Mouse (Mus musculus) kidney, adult 8-10 months (tissue): ENCODE data around the gene Adprhl1.
A peak's percentile ranks its signal among the peaks of the same experiment; 100 is the strongest.

Experiments used
- DNase-seq, 2 experiments: peaks; one replicate each; pipeline ENCODE4 v3.0.0; 2022

Adprhl1 gene

DNA sequence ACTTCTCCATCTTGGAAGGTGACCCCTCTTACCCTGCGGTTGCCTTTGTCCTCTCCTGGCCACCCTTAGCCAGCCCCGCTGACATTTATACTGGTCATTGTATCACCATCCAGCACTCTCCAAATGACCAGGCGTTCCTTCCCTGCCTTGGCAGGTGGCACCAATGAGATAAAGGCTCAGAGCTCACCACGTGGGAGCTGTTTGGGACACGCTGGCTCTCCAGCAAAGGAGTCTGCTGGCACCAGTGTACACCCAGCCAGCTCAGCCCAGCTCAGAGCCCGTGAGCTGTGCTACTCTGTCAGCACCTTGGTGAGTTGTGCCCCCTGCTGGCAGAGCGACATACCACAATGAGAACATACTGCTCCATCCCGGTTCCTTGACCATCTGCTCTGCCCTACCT is at the start of gene Adprhl1:
Gene Adprhl1 (minus strand): TSS at position 144 of the 400 bp plus-strand sequence.
- peak; percentile 37 to 72 for DNase-seq

DNA sequence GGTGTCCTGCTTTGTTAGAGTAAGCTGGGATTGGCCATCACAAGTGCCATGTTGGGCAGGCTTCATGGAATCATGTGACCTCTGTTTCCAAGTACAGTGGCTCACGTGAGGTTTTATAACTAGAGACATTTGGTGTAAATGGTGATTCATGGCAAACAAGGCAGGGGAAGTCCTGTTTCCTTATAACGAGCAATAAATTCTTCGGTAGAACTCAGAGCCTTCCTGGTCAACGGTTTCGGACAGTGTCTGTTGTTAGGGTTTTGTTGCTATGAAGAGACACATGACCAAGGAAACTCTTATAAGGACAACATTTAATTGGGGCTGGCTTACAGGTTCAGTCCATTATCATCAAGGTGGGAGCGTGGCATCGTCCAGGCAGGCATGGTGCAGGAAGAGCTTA is 47.1 kb upstream of the Adprhl1 start:
- DNase-seq = no peak

DNA sequence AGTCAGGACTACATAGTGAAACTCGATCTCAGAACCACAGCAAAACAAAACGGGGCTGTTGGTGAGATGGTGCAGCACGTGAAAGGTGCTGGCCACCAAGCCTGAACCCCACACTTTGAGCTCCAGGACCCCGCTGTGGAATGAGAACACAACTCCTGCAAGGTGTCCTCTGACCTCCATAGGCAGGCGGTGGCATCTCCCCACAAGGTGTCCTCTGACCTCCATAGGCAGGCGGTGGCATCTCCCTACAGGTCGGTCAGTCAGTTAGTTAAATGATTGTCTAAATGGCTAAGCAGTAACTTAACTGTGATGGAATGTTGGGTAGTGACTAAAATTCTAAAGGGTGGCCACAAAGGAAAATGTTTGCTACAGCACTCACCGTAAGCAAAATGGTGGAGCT is 45.6 kb upstream of the Adprhl1 start:
- peak; percentile 21 to 35 for DNase-seq

DNA sequence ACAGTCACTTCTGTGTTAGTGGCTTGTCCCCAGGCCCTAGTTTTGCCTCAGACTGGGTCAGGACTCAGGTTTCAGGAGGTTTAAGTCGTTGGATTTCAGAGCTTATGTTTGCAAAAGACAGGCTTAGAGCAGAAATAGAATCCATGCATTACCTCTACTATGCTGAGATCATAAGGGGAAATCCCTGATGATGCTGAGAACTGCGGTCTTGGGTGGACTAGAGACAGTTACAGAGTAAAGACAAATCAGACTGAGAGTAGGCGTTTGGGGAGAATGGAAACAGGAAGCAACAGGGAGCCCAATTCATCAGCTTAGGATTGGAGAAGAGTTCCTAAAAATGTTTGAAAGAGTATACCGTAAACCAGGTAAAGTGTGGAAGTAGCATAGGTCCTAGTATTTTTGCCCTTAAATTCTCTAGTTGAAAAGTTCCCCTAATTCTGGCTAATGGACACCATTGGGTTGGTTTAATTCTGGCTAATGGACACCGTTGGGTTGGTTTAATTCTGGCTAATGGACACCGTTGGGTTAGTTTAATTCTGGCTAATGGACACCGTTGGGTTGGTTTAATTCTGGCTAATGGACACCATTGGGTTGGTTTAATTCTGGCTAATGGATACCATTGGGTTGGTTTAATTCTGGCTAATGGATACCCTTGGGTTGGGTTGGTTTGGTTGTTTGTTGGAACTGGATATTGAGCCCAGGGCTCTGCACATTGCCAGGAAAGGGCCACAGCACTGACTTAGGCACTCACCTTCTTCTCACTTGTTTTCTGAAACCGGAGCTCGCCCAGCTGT is 39.9 kb upstream of the Adprhl1 start:
- peak; percentile 27 to 49 for DNase-seq

DNA sequence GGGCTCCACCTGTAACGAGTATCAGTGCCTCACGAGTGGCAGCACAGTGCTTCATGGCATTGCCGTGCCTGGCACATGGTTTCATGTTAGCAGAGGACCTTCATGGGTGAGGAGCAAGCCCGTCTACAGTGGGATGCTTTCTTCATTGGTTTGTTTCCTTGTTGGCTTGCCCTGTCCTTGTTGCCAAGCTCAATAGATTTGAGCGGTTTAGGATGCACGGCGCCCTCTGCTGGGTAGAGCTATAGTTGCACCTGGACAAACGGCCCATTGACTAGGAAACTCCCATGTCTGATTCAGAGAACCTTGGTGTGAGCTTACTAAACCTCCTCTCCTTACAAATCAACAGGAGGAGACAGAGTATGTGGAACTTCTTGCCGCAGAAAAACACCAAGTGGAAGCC is 38.4 kb upstream of the Adprhl1 start:
- DNase-seq = peak; percentile 67 to 83

DNA sequence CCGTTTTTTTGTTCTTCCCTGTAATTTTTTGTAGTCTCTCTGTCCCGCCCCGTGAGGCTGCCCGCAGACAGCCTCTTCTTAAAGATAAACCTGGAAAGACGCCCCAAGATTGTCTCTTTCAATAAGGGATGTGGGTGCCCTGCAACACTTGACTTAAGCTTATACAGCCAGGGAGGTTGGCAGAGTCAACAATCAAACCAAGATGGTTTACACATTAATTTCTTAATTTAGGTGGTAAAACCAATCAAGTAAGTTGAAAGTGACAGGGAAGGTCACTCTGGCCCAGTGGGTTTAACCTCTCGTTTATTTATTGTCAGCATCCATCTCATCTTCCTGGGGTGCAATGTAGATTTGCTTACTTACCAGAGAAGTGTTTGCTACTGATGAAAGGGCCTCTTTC is 34.7 kb upstream of the Adprhl1 start:
- peak; percentile 28 to 54 for DNase-seq

DNA sequence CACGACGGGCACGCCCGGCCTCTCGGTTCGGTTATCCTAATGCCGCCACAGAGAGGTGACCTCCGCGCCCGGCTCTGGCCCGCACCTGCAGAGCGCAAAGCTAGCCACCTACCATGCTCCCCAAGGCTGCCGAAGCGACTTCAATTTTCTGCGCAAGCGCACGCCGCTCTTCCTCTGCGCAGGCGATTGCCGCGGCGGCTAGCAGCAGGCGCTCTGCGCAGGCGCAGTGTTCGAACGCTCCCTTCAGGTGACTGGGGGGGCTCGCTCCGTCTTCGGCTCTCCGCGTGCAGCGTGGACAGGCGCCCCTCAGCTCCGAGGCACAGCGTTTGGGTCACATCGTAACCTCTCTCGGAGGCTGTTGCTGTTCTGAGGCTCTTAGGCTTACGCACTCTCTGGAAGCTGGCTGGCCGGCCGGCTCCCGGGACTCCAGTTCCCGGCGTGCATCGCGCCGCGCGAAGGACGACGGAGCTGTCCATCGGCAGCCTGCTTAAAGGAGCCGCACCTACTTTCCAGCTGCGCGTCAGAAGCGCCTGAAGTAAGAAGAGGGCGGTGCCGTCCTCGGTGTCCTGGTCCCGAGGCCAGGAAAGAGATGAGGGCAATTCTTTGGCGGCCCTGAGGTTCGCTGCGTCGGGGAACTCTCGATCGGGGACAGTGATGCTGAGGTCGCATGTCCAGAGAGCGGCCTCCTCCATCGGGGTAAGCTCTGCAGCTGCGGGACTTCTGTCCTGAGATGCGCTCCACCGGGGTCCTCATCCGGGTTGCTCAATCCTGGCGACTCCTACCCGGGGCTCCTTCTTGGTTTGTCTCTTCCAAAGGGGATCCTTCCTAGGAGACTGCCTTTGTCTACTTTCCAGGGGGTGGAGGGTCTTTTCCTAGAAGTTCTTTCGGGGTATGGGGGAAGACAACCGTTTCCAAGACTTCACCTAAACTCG is 34.0 kb upstream of the Adprhl1 start, which contains the start of the genes Dcun1d2 and Tmco3:
Gene Dcun1d2 (minus strand): TSS at position 440 of the 932 bp plus-strand sequence.
Gene Tmco3 (plus strand): TSS at position 499 of the 932 bp plus-strand sequence.
- peak; percentile 93 to 94 for DNase-seq

DNA sequence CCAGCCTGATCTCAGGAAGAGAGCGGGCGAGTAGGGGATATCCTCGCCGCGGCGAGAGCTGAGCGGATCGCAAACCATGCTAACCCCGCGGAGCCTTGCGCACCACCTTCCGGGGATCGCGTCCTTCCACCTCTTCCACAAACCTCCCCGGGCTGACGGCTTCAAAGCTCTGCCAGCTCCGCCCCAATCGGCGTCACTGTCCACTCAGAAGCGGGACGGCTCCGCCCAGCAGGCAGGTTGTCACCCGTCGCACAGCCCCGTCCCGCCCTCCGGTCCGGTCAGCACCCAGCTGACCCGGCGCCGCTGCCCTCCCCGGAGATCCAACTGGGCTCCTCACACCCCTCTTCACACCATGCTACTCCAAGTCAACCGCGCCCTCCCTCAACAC is 33.3 kb upstream of the Adprhl1 start:
- peak; percentile 93 for DNase-seq

DNA sequence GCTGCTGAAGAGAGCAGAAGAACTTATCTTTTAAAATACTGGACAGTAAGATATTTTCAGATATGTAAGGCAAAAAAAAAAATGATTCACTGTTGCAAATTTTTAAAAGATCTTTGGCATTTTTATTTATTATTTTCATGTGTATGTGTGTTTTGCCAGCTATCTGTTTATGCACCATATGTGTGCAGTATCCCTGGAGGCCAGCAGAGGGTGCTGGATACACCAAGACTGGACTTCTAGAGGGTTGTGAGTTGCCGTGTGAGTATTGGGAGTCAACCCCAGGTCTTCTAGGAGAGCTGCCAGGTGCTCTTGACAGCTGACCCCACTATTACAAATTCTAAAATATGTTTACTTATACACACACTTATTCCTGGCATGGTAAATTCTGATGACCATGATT is 29.2 kb upstream of the Adprhl1 start:
- DNase-seq = no peak

DNA sequence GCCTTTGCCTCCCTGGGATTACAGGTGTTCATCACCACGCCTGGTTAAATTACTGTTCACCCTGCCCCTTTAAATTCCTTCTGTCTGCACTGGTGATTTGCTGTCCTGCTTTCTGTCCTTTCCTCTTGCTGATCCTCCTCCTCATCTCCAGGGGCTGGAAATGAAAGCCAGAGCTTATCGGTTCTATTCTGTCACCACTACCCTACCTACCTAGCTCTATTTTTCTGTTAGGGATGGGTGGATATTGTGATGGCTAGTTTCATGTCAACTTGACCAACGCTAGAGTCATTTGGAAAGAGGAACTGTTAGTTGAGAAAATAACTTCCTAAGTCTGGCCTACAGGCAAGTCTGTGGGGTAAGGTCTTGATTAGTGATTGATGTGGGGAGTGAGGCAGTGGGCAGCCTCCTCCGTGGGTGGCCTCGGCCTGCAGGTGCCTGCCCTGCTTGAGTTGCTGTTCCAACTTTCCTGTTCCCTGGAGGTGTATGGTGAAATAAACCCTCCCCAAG is 23.0 kb upstream of the Adprhl1 start:
- no peak for DNase-seq

DNA sequence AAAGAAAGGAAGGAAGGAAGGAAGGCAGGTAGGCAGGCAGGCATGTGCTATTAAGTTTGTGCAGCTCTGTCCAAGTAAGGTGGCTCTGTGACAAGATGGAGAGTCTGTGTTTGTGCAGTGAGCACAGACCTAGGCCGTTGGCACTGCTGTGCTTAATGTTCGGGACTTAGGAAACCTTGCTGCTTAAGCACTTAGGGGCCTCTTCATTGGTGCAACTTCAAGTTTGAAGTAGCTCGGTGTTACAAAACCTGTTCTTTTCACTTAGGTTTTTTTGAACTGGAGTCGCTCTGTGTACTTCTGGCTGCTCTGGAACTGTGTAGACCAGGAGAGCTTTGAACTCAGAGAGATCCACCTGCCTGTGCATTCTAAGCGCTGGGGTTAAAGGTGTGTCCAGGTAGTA is 18.9 kb upstream of the Adprhl1 start:
- no peak for DNase-seq

DNA sequence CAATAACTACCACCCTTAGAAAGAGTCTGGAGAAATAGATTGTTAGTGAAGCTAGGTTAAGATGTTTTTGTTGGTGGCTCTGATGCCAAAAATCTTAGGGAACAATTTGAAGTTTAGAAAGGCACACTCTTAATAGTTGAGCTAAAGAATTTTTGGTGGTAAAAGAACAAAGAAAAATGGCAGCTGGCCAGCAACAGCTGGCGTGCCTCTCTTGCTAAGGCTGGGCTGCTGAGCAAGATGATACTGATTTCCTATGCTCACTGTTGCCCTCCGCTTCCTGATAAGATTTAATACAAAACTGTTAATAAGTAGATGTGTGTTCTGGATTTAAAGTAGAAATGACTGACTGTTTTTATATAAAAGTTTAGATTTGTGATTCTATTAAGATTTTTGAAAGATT is 13.6 kb upstream of the Adprhl1 start:
- no peak for DNase-seq

DNA sequence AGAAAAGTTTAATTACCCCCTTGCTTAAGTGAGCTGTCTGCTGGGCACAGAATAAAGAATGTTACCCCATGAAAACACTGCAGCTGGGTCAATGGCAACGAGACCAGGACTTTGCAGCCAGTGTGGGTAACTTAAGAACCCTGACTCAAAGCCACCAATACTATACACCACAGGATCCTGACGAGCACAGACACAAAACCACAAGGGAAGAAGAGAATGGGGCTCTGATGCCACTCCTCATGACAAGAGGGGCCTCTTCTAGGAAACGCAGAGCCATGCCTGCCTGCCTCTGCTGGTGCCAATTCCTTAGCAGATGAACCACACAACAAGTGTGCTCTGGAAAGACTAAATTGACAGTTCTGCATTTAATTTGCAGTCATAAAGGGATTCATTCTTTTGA is 9.4 kb upstream of the Adprhl1 start:
- no peak for DNase-seq

DNA sequence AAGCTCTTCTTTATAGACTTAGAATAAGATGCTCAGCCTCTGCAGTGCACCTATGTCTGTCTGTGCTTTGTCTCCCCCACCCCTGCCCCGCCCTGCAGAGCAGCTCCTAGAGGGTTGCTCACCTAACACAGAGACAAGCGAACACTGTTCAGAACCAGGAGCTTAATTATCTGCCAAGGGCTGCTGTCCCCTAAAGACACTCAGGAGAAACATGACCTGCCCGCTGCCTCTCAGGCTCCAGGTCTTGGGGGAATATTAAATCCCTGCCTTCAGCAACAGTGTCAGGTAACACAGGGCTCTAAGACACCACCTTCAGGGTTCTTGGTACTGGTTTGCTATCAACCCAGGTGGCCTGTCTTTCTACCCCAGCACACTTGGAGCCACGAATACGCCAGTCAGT is 549 bp downstream of the Adprhl1 start:
- no peak for DNase-seq

DNA sequence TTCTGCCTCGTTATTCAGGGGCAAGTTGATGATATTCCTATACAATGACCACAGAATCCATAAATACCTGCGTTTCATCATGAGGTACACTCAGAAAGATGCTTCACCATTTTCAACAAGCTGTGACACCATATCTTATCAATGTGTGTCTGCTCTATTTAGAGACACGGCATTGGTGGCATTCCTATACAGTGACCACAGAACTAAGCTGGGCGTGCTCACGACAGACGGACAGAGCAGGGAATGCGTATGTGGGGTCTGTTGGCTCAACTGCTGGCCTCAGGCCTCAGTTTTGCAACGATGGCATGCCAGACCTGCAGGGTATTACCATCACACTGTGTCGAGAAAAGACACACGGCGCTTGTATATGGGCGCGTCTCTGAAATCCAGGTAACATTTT is 1.1 kb downstream of the Adprhl1 start:
- no peak for DNase-seq

DNA sequence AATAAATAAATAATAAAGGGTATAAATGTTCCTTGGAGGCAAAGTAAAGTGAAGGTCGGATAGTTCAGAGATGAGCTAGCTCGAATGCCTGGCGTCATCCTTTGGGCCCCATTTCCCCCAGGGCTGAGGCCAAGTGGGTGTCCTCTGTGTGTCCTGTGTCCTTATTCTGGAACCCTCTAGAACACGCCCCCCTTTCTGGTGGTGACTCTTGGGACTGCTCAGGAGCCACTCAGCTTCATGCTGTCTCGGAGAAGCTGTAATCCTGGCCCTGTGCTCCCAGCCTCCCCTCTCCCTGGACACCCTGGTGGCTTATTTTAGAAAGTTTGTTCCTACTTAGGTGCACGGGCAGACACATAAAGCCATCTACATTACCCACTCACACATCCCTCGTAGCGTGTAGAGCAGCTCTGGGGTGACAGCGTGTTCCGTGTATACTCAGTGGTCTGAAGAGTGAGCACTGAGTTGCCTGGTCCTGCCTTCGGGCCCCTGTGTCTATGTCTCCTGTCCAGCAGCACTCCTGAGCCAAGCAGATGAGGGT is 9.6 kb downstream of the Adprhl1 start:
- no peak for DNase-seq

DNA sequence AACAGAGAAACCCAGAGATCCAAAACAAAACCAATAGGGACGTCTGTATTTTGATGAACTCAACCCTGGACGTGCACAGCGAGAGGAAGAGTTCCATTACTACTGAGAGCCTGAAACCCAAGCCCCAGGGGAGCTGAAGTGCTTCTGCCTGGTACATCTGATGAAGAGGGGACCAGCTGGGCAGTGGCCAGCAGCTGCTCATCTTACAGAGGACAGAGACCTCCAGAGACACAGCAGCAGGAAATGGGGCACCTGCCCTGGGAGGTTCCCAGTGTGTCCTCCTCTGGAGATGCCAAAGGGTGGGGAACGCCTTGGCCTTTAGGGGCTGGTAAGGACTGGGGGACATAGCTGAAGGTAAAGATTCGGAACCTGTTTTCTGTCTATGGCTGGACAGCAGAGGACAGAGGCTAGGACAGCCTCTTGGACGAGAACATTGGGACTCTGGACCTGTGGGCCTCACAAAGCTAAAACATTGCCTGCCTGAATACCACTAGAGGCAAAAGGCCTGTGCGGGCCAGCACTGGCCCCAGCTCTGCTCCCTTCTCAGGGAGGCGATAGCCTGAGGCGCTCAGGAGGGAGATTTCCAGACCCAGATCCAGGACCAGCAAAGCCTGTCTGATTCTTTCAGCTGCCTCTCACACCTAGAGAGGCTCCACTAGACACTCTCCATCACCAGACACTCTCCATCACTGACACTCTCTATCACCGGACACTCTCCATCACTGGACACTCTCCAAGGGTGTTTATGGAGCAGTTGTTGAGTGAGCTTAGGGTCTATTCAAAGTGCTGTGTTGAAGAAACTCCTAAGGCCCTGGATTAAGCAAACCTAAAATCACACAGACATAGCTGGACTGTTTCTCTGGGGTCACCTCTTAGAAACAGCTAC is 10.7 kb downstream of the Adprhl1 start:
- DNase-seq = no peak

DNA sequence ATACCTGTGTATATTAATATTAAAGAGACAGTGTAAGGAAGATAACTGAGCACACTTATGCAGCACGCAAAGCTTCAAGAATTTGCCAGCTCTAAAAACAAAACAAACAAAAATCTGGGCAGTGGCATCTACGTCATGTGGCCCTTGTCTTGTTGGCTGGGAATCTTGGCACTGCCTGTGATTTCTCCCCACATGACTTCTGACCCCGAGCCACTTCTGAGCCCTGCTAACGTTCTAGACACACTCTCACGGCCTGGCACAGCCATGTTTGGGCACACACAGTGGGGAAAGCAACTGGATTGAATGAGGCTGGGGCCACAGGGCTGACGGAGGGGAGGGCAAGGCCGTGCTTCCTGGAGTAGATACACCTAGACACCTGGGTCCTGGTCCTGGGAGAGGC is 13.3 kb downstream of the Adprhl1 start:
- peak; percentile 45 to 55 for DNase-seq

DNA sequence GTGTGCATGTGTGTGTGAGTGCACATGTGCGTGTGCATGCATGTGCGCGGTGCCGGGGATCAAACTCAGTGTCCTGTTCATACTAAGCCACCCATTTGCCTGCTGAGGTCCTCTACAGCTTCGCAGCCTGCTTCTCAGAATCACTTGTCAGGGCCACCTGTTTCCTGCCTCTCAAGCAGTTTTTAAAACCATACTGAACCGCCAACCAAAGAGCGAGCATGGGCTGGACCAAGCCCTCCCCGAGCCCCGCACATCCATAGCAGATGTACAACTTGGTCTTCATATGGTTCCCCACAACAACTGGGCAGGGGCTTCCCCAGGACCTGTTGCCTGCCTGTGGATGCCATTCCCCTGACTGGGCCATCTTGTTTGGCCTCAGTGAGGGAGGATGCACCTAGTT is 13.9 kb downstream of the Adprhl1 start:
- no peak for DNase-seq

DNA sequence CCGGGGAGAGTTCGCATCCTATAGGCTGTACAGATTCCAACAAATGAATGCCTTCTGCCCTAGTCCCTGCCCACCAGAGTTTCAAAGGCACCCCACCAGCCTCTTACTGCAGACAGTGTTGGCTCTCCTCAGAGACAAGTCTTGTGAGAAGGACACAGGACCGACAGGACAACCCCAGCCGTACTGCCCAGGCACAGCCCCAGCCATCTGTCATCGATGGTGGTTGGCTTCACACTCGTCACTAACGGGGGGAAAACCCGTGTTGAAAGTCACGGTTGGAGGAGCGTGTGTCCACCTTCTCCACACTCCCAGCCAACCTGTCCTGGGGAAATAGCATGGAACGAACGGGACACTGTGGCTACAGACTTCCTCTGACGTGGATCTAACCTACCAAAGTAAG is 19.2 kb downstream of the Adprhl1 start:
- no peak for DNase-seq

DNA sequence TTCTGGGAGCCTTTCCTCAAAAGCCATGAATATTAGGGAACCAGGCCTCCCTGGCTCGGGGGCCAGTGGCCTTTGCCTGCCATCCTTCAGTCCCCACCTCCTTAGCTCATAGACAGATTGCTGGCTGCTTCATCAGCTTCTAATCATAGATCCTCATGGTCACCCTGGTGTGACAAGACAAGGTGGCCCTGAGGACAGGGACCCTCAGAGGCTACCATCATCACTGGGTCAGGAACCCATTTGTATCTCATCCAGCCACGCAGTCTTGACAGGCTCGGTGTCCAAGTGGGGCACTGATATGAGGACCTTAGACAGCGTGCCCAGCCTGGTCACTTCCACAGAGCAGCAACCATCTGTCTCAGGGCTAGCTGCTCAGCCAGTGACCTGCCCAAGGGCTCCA is 23.5 kb downstream of the Adprhl1 start:
- DNase-seq = no peak

DNA sequence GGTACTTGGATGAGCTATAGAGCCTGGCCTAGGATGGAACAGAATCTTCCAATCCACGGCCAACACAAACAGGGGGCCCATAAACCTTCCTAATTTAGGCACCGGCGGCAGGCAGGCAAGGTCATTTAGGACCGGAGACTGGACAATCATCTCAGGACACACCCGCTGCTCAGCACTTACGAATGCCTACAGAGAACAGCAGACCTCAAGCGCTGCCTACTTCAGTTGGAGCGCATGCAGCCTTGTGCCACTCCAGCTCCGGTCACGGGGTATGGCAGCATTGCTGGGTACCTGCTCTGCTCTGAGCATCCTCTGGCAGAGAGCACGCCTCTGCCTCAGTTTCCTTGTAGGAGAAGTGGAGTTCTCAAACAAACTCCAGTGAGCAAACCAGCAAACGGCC is 24.2 kb downstream of the Adprhl1 start:
- DNase-seq = no peak
